Mouse (Mus musculus) heart, embryonic 16.5 days (tissue): ENCODE data around the gene Alpk3. TPM values are rescaled to one million over a fixed set of nuclear protein-coding genes. Genes with fewer than 3 reads are reported as not detected.

Experiments used
- polyA plus RNA-seq: library from polyadenylated mRNA; unstranded; fragments of >200 nt; fragmentation: Nextera tagmentation; extraction: Ambion mirVana; gene quantifications from 2 replicates; pipeline ENCODE4 v1.2.1, GENCODE M21; 2015

Gene Alpk3
- polyA plus RNA-seq, 1 experiment from 2014 or later = 18.2 TPM

Other genes starting within 250 kb of the Alpk3 start
- gene Iqgap1, start 231.6 kb upstream of the Alpk3 start, polyA plus RNA-seq = 49.0 and 51.6 TPM in 2 replicates
- gene Zscan2, start 196.7 kb upstream of the Alpk3 start, polyA plus RNA-seq = 1.4 and 2.0 TPM in 2 replicates
- gene Wdr73, start 156.3 kb upstream of the Alpk3 start, polyA plus RNA-seq = 19.7 and 21.5 TPM in 2 replicates
- gene Nmb, start 152.5 kb upstream of the Alpk3 start, polyA plus RNA-seq = 4.9 and 5.8 TPM in 2 replicates
- 142 and 151 TPM in 2 replicates for gene Sec11a, start 109.8 kb upstream of the Alpk3 start, polyA plus RNA-seq
- 8.9 and 10.1 TPM in 2 replicates for gene Zfp592, start 63.9 kb upstream of the Alpk3 start, polyA plus RNA-seq
- gene Slc28a1, start 57.2 kb downstream of the Alpk3 start, polyA plus RNA-seq = 0.09 and 0.22 TPM in 2 replicates
- 2.5 and 4.0 TPM in 2 replicates for gene Pde8a, start 156.0 kb downstream of the Alpk3 start, polyA plus RNA-seq